Mouse (Mus musculus): ENCODE results near the gene Srd5a1.
A peak's percentile ranks its signal among the peaks of the same experiment; 100 is the strongest.

Gene Srd5a1

DNA sequence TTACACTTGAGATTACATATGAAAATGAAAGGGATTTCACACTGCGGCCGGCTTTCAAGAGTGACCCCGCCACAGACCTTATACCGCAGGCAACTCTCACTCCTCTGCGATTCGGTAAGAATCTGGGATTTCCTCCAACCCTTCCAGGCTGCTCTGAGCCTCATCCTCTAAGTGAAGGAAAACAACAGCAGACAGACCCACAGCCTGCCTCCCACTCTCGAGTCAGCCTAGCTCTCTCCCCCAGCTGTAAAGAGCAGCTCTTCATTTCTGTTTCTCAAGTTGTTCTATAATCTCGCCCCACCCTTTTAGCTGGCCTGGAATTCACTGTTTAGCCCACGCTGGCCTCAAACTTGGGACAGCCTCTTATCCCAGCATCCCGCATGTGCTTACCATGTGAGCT lies 69.5 kb downstream of the Srd5a1 start:
- DNase-seq (ENCODE audit: low read depth, low spot score), result no peak

- no peak for DNase-seq (ENCODE audit: low read depth, low spot score)
Observed at GRCm38 (mm10) chr13:69541209-69541608, 70.0 kb downstream of the Srd5a1 start.

DNA sequence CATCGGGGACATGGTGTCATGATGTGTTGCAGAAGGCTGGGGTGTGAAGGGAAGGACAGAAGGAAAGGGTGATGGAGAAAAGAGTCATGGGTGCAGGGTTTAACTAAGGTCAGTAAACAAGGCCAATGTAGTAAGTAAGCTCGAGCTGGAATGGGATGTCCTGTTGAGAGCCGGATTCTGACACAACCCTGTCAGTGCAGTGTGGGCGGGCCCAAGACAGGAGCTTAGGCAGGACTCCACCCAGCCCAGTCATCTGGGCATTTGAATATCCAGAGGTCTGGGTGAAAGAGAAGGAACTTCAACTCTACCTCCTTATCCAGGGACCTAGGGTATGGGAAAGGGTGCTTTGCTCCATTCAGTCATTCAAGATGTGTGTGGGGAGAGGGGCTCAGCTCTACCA lies 72.9 kb downstream of the Srd5a1 start:
- DNase-seq (ENCODE audit: low read depth, low spot score), result no peak

- no peak for DNase-seq (ENCODE audit: low read depth, low spot score)
Observed at GRCm38 (mm10) chr13:69537366-69537765, 73.9 kb downstream of the Srd5a1 start.

DNA sequence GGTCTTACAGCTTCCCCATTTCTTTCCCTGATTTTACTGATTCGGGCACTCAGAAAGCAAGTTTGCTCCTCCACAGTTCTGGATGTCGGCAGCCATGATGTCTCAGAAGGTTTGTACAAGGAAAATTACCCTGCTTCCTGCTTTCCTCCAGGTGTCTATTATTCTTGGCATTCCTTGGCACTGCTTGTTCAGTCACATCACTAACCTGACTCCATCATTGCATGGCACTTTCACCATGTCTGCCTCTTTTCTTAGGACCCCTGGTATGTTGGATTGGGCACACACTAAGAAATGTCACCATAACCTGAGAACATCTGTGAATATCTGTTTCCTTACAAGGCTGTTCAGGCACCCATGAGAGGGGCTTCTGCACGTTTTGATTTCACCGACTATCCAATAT lies 75.2 kb downstream of the Srd5a1 start:
- no peak for DNase-seq (ENCODE audit: low read depth, low spot score)

DNA sequence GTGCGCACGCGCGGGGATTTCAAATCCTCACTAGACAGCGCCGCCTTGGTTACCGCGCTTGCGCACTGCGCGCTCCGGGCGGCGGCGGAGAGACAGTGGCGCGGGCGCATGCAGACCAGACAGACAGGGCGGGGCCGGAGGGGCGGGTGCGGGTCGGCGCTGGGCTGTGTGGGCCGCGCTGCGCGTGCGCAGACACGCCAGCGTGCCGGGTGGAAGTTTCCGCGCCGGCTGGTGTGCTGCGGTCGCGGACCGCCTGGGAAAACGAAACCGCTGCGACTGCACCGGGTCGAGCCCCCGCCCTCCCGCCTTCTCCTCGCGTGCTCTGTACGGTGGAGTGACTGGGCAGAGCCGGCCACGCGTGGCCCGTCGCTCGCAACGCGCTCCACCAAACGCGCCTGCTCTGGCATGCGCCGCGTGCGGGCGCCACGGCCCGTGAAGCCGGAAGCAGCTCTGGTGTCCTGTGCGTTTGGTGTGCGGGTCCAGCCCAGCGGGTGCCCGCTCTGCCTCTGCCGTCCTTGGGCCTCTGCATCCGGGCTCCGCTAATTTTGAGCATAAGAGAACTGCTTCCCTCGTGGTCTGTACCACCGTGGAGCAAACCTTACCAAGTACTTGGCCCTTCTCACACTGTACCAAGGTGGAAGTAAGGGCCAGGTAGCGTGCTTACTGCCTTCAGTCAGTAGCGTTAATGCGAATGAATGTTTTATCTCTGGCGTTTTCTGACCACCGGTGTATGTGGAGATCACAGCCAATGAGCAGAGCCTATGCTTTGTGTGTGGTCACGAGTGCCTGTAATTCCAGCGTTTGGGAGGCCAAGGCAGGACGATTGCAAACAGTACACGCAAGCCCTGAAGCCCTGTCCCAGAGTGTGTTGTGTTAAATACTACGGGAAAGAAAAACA lies 76.3 kb downstream of the Srd5a1 start:
- peak; percentile 98 for DNase-seq (ENCODE audit: low read depth, low spot score)

DNA sequence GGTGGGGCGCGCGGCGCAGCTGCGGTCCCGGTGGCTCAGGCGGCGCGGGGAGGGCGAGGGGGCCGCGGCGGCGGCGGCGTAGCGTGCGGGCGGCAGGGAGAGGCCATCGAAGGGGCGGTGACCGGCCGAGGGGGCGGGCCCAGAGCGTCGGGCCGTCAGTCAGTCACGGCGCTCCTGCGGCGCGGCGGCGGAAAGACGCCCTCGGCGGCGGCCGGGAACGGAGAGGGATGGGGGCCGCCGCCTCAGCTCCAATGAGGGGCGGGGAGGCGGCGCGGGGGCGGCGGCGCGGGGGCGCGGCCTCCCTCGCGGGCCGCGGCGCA lies 76.9 kb downstream of the Srd5a1 start, which contains the start of gene Tent4a:
Gene Tent4a (minus strand): TSS at position 284 of the 320 bp plus-strand sequence.
- no peak for DNase-seq (ENCODE audit: low read depth, low spot score)

GRCm38 (mm10) chr13:69533405-69534333 lies 77.6 kb downstream of the Srd5a1 start, which contains the start of gene Nsun2:
Gene Nsun2 (plus strand): TSS chr13:69533746.
- no peak for DNase-seq (ENCODE audit: low read depth, low spot score)

- DNase-seq (ENCODE audit: low read depth, low spot score), result no peak
Observed at GRCm38 (mm10) chr13:69532893-69533404, 78.3 kb downstream of the Srd5a1 start.

DNA sequence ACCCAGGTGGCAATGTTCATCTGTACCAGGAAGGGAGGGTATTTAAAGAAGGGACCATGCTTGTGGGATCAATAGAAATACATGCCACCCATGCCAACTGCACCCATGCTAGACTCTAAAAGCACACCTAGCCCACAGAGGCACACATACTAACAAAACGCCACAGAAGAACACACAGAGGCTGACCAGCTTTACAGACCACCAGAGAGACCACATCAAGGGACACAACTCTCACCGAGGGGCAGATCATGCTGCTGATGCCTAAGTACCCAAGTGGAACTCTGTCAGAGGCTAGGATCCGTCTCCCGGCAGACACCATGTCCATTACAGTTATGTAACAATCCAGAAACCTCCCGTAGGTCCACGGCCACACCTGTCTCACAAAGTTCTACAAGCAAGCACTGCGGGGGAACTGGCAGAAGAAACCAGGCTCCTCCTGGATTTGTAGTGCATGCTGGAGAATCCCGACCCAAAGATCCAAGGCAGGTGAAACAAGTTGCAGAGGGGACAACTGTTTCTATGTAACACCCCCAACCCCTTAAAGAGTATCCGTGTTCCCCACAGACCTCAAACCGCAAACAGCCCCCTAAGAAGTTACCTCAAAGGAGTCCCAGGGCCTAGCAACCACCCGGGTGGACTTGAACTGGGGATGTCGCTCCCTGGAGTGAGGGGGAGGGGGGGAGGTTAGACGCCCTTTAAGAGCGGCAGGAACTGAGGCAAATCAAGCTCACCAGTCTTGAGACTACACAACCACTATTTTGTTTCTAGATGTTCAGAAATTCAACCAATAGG lies 78.9 kb downstream of the Srd5a1 start:
- DNase-seq (ENCODE audit: low read depth, low spot score), result no peak

DNA sequence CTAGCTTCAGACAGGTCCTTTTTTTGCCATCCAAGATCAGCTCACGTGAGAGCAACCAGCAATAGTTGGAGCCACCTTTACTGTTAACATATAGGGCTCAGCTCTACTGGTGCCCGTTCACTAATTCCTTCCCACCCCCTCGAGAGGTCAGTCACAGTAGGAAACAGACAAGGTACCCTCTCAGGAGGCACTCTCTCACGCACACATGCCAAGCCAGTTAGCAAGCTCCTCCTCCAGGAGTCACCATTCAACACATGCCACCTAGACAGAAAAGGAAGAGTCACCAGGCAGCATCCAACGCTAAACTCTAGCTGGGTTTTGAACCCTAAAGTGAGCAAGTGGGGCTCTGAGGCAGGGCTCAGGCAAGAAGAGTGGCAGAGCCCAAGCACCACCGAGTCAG lies 79.8 kb downstream of the Srd5a1 start:
- DNase-seq (ENCODE audit: low read depth, low spot score), result no peak

- no peak for DNase-seq (ENCODE audit: low read depth, low spot score)
Observed at GRCm38 (mm10) chr13:69530951-69531350, 80.3 kb downstream of the Srd5a1 start.

GRCm38 (mm10) chr13:69530156-69530555 lies 81.1 kb downstream of the Srd5a1 start:
- no peak for DNase-seq (ENCODE audit: low read depth, low spot score)

DNA sequence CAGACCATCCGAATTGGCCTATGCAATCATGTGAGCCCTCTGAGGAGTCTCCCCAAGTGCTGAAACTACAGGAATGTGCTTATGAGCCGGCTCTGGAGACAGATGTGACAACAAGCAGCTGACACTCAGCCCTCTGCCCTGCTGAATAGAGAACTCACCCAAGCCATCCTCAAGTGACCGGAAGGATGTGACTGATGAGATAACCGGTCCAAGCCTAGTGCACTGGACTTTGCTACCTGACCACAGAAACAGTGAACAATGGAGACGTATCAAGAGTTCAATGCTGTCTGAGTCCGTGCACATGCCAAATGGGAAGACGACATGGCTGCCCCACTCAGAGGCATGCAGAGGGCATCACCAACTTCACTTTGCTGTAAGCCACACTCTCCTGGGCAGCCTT lies 82.7 kb downstream of the Srd5a1 start:
- no peak for DNase-seq (ENCODE audit: low read depth, low spot score)

DNA sequence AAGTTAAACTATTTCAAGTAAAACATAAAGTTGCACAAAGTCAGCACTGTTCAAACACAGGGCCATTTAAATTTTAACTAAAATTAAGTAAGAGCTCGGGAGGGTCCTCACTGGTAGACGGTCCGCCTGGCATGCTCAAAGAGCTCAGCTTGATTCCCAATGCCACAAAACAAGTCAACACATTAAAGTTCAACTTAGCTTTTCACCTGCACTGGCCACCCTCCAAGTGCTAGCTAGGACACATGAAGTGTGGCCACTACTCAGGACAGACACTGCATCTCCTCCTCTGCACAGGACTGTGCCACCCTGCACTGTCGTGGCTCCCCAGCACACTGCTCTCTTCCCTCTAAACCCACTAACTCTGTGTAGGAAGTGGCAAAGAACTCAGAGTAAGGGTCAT lies 85.4 kb downstream of the Srd5a1 start:
- no peak for DNase-seq (ENCODE audit: low read depth, low spot score)

DNA sequence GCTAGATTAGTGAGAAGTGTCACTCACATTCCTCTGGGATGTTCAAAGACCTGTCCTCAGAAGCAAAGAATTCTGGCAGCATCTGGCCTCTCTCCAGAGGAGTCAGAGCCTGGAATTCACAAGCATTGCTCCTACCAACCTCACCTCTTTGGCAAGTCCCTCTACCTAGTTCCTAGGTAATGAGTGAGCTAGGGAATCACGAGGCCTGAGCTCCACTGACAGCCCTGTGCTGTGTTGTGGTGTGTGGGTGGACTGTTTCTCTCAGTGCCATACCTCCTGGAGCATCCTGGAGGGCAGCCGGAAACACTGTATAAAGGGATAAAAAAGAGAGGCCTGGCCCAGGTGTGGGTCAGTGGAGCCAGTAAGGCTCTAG lies 87.1 kb downstream of the Srd5a1 start:
- no peak for DNase-seq (ENCODE audit: low read depth, low spot score)
